Mouse (Mus musculus) lung, postnatal 14 days (tissue): ENCODE measurements at regions not wholly inside any gene's neighbourhood (a gene's known extent, or its start where the extent isn't known, plus 50 kb on each side); places are given as distances from the start of the nearest gene placed in this dataset.

ENCODE experiments used
- DNase-seq: peaks from one replicate; pipeline ENCODE4 v3.0.0; 2021

DNA sequence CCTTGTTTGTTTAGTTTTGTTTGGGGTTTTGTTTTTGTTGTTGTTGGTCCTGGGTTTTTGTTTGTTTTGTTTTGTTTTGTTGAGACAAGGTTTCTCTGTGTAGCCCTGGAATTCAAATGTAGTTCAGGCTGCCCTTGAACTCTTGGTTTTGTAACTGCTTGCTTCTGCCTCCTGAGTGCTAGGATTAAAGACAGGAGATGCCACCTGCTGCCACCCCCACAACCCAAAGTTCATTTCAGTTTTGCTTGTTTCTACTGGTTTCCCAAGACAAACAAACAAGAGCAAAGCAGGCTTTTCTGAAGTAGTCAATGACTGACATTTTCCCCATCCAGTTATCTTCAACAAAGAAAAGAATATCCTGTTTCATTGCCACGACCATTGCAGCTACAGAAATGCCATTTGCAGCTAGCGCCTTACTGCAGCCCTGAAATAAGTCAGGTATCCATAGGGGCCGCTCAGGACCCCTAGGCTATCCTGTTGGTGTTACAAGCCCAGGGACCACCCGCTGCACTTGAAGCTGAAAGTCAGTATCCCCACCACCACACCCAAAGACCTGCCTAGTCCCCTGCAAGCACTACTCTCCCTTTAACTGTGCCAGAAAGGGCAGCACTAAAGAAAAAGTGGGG, 108.3 kb upstream of the Egln3 start:
- no peak for DNase-seq

DNA sequence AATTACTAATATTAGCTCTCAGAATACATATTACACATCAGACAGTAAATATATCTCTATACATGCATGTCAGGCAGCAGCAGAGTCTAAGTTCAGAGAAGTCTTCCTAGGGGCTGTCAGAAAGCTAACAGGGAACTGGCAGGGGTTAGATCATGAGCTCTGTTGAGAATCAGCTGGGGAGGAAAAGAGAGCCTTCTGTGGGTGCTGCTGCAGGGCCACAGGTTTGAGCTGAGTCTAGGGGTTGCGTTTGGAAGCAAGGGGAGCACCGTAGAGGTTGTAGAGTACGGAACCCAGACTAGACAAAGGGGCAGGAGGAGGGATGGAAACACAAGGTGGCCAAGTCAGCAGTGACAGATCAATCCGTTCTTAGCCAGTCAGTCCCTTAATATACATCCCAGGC, 106.2 kb upstream of the Egln3 start:
- no peak for DNase-seq

DNA sequence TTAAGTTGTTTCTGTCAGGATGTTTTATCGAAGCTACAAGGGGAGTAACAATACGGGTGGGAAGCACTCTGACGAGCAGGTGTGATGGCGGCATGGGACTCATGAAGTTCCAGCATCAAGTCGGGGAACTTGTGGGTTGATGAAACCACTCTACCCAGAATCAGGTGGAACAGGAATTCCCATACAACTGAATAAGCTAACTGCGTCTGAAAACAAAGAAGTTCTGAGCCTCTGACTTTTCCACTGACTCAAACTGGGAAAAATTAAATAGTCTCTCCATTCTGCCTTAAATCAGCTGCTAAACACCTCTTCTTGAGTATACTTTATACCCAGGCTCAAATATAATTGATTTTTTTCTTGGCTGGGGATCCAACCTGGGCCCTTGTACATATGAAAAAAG, 105.6 kb upstream of the Egln3 start:
- no peak for DNase-seq

DNA sequence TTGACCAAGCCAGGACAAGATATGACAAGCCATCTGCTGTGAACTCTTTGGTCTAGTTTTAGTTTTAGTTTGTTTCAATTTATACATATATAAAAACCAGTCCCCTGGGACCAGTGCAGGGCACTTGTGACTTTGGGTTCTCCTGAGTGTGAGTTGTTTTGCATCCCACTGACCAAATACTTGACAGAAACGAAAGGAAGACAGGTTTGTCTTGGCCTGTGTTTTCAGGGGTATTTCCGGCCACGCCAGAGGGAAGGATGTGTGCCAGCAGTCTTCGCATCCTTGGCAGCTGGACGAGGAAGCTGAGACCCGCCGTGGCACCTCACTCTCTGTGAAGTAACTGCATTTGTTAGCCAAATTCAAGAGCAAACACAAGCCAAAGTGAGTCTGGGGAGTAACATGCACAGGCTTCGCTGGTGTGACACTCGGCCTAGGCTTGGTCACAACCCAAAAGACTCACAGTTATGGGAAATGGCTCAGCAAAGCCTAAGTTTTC, 101.5 kb upstream of the Egln3 start:
- DNase-seq, result no peak

DNA sequence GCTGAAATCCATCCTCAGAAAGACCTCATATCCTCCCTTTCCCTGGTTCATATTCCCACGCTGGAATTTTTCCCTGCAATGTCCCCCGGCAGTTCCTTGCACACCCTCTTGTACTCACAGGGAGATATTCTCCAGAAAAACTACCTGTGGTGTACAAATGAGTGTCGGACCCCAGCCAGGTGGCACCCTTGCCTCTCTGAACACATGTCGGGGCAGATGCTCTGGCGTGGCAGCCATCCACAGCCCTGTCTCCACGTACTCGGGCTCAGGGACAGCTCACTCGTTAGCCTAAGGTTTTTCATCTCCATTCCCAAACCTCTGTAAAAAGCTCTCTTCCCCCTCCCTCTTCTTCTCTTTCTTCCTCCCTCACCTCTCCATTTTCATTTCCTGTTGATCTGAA, 100.1 kb upstream of the Egln3 start:
- no peak for DNase-seq

DNA sequence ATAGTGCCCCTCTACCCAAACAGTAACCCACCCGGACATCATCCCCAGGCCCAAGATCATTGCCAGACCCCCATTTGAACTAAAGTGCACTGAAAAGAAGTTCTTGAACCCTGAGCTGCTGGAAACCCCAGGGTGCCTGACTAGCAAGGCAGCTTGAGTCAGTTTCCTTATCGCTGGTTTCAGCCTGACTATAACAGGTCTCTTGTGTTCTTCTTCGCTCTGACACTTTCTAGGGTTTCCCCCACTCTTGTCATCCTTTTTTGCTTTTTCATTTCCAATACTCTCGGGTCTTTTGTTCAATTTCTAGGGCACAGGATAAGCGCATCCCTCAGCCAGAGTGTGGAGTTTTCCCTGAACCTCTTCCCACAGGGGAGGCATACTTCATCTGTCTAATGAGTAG, 95.8 kb upstream of the Egln3 start:
- no peak for DNase-seq

DNA sequence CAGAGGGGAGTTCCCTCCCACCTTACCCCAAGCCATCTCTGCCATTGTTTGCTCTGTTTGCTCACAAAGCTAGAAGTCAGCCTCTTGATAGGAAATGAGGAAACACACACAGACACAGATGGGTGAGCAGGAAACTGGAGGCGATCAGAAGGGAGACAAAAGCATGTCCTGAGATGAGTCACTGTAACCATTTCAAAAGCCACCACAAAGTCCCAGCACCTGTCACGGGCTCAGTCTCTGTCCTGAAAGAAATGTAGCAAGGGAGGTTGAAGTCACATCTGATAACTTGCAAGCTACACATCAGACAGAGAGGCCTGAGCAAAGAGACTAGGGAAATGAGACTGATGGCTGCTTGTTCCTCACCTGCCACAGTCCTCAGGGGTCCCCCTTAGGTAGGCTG, 89.6 kb upstream of the Egln3 start:
- no peak for DNase-seq

DNA sequence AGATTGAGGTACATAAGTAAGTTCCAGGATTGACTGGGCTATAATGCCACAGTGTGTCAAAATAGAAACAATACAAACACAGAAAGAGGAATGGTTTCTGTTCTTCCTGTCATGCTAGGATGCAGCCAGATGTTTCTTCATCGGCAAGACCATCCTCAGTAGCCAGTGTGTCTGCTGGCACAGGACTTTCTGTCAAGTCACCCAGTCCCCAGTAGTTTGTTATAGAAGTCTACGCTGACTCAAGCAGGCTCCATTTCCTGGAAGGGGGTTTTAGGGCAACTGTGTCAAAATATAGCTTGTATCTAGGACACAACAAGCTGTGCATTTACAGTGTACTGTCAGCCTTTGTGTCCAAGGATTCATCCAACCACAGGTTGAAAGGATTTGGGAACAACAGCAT, 86.7 kb upstream of the Egln3 start:
- DNase-seq, result no peak

DNA sequence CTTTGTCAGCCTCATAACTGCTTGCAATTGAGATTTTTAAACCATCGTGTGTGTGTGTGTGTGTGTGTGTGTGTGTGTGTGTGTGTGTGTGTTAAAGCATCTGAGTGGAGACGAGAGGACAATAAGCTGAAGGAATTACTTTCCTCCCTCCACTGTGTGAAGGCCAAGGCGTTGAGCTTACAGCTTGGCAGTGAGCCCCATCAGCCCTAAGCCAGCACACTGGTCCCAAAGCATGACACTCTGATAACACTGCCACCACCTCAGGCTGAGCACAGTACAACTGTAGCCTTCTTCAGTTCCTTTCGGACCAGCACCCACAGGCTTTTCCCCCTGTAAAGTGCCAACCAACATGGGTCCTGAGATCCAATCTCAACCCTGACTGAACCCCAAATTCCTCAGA, 85.1 kb upstream of the Egln3 start:
- DNase-seq, result no peak

DNA sequence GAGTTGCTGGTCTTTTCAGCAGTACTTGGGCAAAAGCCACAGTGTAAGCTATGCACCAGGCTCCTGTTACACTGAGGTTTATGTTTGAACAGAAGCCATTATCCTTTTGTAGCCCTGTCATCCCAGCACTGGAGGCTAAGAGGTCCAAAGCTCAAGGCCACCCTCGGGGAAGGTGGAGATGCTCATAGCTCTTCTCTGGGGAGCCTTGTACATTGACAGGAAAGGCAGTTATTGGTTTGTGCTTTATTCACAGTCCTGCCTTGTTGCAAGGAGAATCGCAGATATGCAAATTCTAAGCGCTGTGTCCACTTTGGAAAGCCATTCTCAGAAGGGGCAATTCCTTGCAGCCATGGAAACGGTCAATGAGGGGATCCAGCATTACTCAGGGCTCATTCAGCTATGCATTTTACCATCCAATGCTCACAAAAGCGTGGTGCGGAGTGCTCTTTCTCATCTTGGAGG, 84.4 kb upstream of the Egln3 start:
- DNase-seq, result no peak

DNA sequence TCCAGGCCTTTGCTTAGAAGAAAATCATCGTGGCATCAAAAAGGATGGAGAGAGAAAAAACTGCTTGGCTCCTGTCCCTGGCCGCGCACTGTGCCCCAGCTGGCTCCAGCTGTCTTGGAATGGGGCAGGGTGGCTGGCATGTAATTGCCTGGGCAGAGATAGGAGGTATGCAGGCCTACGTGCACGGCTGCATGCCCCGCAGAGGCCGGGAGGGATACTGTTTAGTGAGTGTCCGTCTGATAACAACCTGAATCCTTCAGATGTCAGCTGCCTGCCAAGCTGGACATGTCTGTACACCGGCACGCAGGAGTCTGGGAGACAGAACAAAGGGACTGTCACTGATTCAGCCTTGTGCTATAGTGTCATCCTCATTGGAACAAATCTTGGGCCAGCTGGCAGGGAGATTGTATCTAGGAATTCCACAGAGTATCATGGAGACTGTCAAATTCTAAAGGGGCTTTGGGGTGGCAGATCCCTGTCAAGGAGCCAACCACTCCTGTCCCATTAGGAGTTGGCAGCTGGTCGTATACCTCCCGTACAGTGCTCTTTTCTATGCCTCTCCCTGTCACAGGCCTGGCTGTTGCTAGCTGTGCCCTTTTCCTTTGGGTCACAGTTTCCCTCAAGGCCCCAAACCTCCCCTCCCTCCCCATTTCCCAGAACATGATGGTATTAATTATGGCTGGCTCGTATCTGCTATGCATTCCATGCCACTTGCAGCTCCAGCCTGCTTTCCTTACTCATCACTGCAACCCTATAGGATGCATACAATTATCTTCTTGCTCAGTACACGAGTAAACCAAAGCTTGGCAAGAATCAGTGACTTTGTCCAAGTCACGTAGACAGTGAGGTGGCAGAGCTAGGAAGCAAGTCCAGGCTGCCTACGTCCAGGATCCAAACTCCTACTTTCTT, 83.5 kb upstream of the Egln3 start:
- peak; percentile 43 for DNase-seq

DNA sequence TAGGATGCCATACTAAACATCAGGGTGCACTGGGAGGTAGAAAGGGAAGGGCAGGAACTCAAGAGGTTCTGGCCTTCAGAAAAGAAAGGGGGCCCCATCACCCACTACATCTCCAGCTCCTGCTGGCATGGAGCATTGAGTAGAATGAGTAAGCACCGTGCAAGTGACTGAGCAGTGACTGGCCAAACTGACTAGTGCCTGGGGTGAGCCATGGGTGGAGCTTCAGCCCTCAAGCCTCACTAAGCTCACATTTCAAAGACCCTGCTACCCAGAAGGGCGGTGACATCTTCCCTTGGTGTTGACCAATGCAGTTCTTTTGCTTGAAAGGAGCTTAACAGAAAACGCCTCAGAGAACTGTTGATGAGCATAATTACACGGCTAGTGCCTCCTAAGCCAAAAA, 80.0 kb upstream of the Egln3 start:
- no peak for DNase-seq

DNA sequence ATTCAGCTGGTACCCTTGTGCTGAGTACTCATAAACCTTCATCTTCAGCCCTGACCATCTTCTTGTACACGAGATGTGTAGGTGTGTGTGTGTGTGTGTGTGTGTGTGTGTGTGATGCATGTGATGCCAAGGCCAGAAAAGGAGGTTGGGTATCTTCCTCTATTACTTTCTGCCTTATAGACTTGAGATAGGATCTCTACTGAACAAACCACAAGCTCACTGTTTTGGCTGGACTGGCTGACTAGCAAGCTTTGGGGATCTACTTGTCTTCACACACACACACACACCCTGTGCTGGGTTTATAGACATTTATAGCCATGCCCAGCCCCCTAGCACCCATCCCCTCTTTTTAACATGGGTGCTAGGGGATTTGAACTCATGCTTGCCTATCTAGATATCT, 79.4 kb upstream of the Egln3 start:
- no peak for DNase-seq

DNA sequence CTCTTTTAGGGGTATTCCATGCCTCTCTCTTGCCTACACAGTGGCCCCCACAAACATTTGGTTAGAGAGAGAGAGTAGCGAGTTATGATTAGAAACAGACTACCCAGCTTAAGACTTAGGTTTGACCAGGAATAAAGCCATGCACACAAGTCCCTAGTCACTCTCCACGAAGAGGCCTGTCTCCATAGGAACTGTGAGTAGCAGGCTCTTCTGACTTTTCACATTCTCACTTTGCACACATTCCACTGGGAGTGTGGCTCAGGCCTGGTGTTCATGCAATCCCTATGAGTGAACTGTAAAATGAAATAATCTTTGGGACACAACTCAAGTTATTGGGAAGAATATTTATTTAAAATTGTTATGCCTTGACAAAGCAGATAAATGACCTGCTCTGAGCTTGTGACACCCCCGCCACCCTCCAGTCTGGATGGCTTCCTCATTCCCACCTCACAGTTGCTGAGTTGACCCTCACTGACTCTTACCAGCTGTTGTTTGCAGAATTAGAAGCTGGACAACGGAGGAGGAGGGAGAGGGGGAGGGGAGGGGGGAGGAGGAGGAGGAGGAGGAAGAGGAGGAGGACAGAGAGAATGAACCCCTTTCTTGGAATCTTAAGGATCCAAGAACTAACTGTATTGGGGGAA, 78.7 kb upstream of the Egln3 start:
- DNase-seq, result no peak

DNA sequence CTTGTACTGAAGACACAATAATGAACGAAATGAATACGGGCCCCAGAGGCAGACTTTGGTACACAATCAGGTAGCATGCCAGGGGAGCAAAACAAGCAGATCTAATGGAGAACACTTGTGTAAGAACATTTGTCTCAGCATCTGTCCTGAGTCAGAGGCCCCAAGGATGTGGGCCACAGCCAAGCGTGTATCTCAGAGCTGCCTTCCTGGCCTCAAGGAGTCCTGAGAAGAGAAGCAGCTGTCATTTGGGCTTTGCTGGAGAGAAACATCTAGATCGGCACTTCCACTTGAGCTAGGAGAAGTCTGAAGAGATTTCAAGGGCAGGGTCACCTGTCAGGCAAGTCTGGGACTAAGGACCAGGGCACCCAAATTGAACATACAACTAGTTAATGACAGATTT, 76.8 kb upstream of the Egln3 start:
- DNase-seq, result peak; percentile 33

DNA sequence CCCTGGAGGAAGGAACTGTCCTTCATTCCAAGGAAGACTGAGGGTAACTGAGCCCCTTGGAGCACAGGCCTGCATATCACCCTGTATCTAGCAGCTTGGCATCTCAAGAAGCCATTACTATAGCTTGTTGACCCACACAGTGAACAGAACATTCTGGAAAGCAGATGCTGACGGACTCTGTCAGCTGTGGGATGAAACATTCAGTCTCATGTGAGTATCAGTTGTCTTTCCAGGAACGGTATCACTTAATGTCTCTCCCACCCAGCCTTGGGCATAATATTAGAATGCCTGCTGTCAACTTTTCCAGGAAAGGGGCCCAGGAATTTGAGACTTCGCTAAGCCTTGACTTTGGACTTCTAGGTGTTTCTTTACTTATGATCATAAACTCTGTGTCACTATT, 76.3 kb upstream of the Egln3 start:
- no peak for DNase-seq

DNA sequence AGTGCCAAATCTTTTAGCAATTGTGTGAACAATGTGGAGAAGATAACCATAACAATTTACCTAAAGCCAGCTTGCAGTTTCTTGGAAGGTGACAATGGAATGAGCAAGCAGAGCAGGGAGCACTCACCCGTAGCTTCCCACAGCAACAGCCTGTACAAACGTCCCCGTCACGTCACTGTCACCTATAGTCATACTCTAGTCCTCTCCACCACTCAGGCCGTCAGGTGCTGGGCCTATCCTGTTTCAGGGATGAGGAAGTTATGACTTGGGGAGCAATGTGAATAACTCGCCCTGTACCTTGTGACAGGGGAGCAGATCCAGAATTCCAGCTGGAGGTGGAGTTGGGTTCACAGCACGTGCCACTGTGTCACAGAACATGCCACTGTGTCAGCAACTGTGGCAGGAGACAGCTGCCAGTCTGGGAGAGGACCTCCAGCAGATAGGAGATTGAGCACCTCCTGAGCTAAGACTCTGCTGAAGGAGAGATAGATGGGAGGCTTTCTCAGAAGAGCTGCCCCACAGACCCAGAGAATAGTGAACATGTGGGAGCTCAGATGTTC, 73.4 kb upstream of the Egln3 start:
- DNase-seq, result no peak

DNA sequence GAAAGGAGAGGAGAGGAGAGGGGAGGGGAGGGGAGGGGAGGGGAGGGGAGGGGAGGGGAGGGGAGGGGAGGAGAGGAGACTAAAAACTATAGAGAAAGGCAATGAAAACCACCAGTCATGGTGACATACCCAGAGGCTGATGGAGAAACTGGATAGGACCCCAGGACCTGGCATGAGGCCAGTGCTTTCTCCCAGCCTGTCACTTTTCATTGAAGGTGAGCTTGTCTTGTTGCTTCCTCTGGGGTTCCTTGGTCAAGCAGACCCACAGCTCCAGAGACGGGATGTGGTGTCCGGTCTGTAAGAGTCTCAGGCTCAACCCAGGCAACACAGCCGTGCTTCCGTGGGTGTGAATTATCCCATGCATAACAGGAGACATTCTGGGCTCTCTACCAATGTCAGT, 69.8 kb upstream of the Egln3 start:
- no peak for DNase-seq

DNA sequence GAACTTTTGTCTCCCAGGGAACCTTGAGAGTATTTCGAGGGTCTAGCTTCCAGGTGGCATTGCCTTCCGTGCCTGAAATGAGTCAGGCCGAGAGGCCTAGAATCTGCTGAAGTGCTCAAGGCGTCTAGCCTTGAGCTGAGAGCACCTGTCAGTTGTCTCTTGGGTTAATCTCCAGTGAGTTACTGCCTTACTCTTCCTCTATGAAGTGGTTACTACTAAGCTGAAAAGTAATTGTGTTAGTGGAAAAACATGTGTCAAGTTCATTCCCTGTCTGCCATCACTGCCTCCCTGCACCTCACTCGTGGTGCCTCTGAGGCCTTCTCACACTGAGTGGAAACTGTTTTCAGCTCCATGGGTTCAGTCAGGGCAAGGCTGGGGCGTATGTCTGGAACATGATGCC, 69.0 kb upstream of the Egln3 start:
- DNase-seq, result no peak

DNA sequence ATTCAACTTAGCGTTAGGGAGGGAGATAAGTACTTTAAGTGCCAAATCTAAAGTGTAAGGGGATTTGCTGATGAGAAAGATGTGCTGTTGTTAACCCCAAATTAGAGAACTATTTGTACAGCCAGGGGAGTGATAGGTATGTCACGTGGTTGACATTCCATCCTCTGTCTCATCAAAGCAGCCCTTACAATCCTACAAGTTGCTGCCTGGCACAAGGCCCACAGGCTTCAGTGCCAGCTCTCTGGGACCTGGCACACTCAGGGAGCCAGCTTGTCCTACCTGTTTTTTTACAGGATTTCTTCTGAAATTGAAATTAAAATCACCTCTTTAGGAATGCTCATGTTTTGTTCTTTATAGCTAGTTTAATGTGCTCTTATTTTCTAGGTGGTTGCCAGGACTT, 68.6 kb upstream of the Egln3 start:
- DNase-seq, result no peak

DNA sequence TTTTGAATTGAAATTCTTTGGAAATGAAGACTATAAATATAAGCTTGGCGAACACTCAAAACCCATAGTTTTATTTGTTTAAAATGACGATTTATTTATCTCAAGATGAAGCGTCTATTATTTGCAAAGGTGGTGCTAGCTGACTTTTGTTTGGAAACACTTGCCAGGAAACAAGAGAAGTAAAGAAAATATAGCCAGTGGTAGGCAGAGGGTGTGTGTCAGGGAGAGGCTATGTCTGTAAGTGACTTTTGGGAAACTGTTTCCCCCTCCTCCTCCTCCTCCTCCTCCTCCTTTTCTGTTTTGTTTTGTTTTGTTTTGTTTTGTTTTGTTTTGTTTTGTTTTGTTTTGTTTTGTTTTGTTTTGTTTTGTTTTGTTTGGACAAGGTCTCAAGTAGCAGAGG, 62.2 kb upstream of the Egln3 start:
- DNase-seq, result no peak

DNA sequence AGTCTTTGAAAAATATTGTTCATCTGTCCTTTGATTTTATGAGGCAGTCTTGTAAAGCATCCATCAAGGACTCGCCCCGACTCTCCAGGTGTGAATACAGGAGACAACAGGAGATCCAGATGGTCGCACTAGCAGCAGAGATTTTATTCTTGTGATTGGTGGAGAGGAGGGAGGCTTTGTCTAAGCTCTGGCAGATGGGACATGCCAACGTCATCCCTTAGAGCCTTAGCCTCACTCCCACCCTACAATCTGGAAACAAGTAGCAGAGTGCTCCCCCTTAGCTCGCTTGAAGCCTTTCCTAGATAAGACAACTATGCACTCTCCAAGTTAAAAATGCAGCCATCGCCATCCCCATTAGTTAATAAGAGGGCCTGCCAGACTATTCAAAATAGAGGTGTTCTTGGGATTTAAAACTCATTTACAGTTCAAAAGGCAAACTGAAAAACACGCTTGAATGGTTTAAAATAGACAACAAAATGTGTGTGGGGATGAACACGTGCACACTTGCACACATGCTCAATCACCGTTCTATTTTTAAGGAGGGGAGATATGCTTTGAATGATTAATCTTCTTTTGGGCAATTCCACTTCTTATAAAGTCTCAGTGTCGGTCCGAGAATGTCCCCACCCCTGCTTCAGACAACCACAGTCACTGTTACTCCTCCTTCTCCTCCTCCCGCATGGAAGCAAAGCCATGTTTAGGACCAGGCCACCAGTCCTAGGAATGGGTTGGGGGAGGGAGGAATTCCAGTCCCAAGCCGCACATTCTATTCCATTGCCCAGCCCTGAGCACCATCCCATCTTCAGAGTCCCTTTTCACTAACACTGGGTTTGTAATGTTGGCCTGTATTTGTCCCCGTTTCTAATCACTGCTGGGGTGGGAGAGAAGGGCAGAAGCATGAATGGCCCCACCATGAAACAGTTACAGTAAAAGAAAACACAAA, 61.5 kb upstream of the Egln3 start:
- no peak for DNase-seq

DNA sequence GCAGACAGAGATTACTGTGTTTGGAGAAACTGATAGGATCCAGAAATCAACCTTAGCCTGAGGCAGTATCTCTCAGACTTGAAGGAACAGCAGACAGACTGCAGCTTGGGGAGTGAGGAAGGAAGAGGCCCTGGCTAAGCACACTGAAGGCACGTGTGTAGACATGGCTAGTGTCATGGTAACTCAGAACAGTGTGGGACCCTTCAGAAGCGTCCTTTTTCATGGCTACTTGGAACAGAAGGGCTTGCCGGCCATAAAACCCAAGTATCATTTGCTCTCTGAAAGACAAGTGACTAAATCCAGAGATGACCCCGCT, 60.7 kb upstream of the Egln3 start:
- DNase-seq, result no peak
